In genomic region chr10:89837476-89837875, GRCm38 (mm10) we compare ENCODE assay signal across 18 mouse cellular contexts. TPM values are rescaled to one million over a fixed set of nuclear protein-coding genes. Genes with fewer than 3 reads are reported as not detected.
DNase-seq lines count a peak whose midpoint lies in the region; ATAC-seq and TF ChIP-seq lines count a peak whose summit lies in the region.
"Had no signal": no experiment of that assay in that cellular context is flagged by ENCODE, and none has a peak within 500 bp of the region (broad histone marks: within the 10 kb centered on the region; RNA-seq: fewer than 3 reads in every experiment).

No protein-coding gene starts in this region.

- TF ChIP-seq CTCF in forebrain, postnatal 0 days (IDR thresholded peaks at IDR 0.05; ENCODE audit: low read depth): peak; percentile 44
- no peak for TF ChIP-seq CTCF in liver, adult 2 months (IDR thresholded peaks at IDR 0.05; ENCODE audit: low read depth, low read length)
- peak in 1 of 2 experiments; percentile 52; a peak in 2 of 4 replicates for TF ChIP-seq CTCF in CH12.LX (conservative IDR thresholded peaks at IDR 0.05 in 1 of 2, IDR thresholded peaks at IDR 0.05 in 1 of 2; ENCODE audit: low read depth in 2 of 2, low read length in 2 of 2)

- H3K4me3 ChIP-seq in forebrain, postnatal 0 days (ENCODE audit: low read depth, low read length): no peak overlapping the region
- H3K4me3 ChIP-seq in forebrain, embryonic 12.5 days (replicated peaks): no peak overlapping the region
- H3K4me3 ChIP-seq in liver, adult 2 months (ENCODE audit: insufficient read depth, low read depth, low read length): no peak overlapping the region
- H3K4me3 ChIP-seq in liver, embryonic 11.5 days (ENCODE audit: low read depth, low read length): no peak overlapping the region
- no peak overlapping the region for H3K4me3 ChIP-seq in CH12.LX (replicated peaks in 1 of 3; ENCODE audit: low read depth in 2 of 3, low read length in 2 of 3, poor library complexity in 1 of 3)
- H3K4me3 ChIP-seq: layer of hippocampus, adult 2 months; limb, embryonic 13.5 days; myocyte; stomach, embryonic 15.5 days had no signal

- no peaks in the 10 kb centered on the region for H3K4me1 ChIP-seq in forebrain, postnatal 0 days (ENCODE audit: insufficient read depth)
- no peaks in the 10 kb centered on the region for H3K4me1 ChIP-seq in forebrain, embryonic 12.5 days
- peaks cover 4% of the 10 kb centered on the region for H3K4me1 ChIP-seq in liver, adult 2 months (ENCODE audit: control insufficient read depth, insufficient read depth, low read length)
- no peaks in the 10 kb centered on the region for H3K4me1 ChIP-seq in liver, embryonic 11.5 days (replicated peaks; ENCODE audit: control insufficient read depth, insufficient read depth, low read length)
- no peaks in the 10 kb centered on the region for H3K4me1 ChIP-seq in CH12.LX (ENCODE audit: control insufficient read depth in 1 of 2, insufficient read depth in 2 of 2)
- H3K4me1 ChIP-seq: limb, embryonic 13.5 days; stomach, embryonic 15.5 days had no signal

- no peaks in the 10 kb centered on the region for H3K9me3 ChIP-seq in forebrain, postnatal 0 days (ENCODE audit: low read length)
- H3K9me3 ChIP-seq in forebrain, embryonic 12.5 days: no peaks in the 10 kb centered on the region
- no peaks in the 10 kb centered on the region for H3K9me3 ChIP-seq in liver, embryonic 11.5 days (ENCODE audit: control insufficient read depth, low read length)
- H3K9me3 ChIP-seq in CH12.LX (replicated peaks; ENCODE audit: low read length): no peaks in the 10 kb centered on the region
- H3K9me3 ChIP-seq: G1E; limb, embryonic 13.5 days; stomach, embryonic 15.5 days had no signal

- DNase-seq in forebrain, postnatal 0 days: no peak
- peak; percentile 54 for DNase-seq in liver, adult 2 months (ENCODE audit: extremely low read depth, low read depth, low spot score)
- DNase-seq in liver, embryonic 11.5 days (ENCODE audit: low spot score): no peak
- DNase-seq in CH12.LX (ENCODE audit: extremely low read depth) (peak; percentile 34), ZHBTc4 (ENCODE audit: low read depth, low spot score) (peak; percentile 29)
- no peak for DNase-seq in urinary bladder, postnatal 4 days (ENCODE audit: low spot score in 2 of 2)
- no peak for DNase-seq in adrenal gland, adult 18-20 months (ENCODE audit: low spot score in 2 of 2)
- DNase-seq: adrenal gland, postnatal 25 days; cerebellum, adult 9-11 months; gastrocnemius, postnatal 10 days; heart, postnatal 14 days; lung, postnatal 14 days had no signal

- dilution Hi-C loops in CH12.LX (cut with MboI; ENCODE audit: extremely low pct_ligation_motif_present, extremely low pct_unique_long_range_greater_than_20kb, low sequenced_read_pairs): no loop called here

- in situ Hi-C loops in CH12.LX (cut with MboI; ENCODE audit: low pct_ligation_motif_present, low pct_unique_long_range_greater_than_20kb, low sequenced_read_pairs): no loop called here

- no peaks in the 10 kb centered on the region for H3K79me2 ChIP-seq in liver, adult 2 months (ENCODE audit: control insufficient read depth, insufficient read depth, low read length)
- H3K79me2 ChIP-seq in CH12.LX (replicated peaks; ENCODE audit: control insufficient read depth, extremely low read depth, insufficient read depth, poor library complexity, severe bottlenecking): no peaks in the 10 kb centered on the region

- no peak for ATAC-seq in forebrain, postnatal 0 days
- no peak for ATAC-seq in forebrain, embryonic 12.5 days (ENCODE audit: low FRiP score)
- ATAC-seq in liver, embryonic 11.5 days (replicated peaks; ENCODE audit: low FRiP score): no peak

- TF ChIP-seq POLR2A in liver, adult 2 months (IDR thresholded peaks at IDR 0.05; ENCODE audit: extremely low read depth, insufficient read depth, low read length): no peak
- TF ChIP-seq POLR2A in CH12.LX (IDR thresholded peaks at IDR 0.05; ENCODE audit: low read depth, low read length): no peak

- TF ChIP-seq EP300 in CH12.LX (IDR thresholded peaks at IDR 0.05; ENCODE audit: low read length): no peak

- no peaks in the 10 kb centered on the region for H3K36me3 ChIP-seq in forebrain, postnatal 0 days (ENCODE audit: insufficient read depth)
- no peaks in the 10 kb centered on the region for H3K36me3 ChIP-seq in forebrain, embryonic 12.5 days (replicated peaks)
- no peaks in the 10 kb centered on the region for H3K36me3 ChIP-seq in liver, adult 2 months (ENCODE audit: control insufficient read depth, insufficient read depth, low read length)
- no peaks in the 10 kb centered on the region for H3K36me3 ChIP-seq in liver, embryonic 11.5 days (ENCODE audit: control insufficient read depth, insufficient read depth, low read length)
- no peaks in the 10 kb centered on the region for H3K36me3 ChIP-seq in CH12.LX (replicated peaks in 1 of 2; ENCODE audit: control insufficient read depth in 1 of 2, insufficient read depth in 1 of 2, low read length in 1 of 2)
- H3K36me3 ChIP-seq: G1E; limb, embryonic 13.5 days; stomach, embryonic 15.5 days had no signal

- no peak overlapping the region for H3K27ac ChIP-seq in forebrain, postnatal 0 days (ENCODE audit: low read depth, low read length)
- no peak overlapping the region for H3K27ac ChIP-seq in forebrain, embryonic 12.5 days
- no peak overlapping the region for H3K27ac ChIP-seq in liver, adult 2 months (replicated peaks; ENCODE audit: insufficient read depth, low read depth, low read length)
- no peak overlapping the region for H3K27ac ChIP-seq in liver, embryonic 11.5 days (ENCODE audit: low read depth, low read length)
- H3K27ac ChIP-seq in CH12.LX (ENCODE audit: insufficient read depth, low read depth): no peak overlapping the region
- H3K27ac ChIP-seq: layer of hippocampus, adult 2 months; limb, embryonic 13.5 days; stomach, embryonic 15.5 days had no signal

- H3K9ac ChIP-seq in forebrain, postnatal 0 days: no peak overlapping the region
- H3K9ac ChIP-seq in forebrain, embryonic 12.5 days: no peak overlapping the region
- H3K9ac ChIP-seq in liver, adult 2 months (ENCODE audit: low read depth, low read length): no peak overlapping the region
- no peak overlapping the region for H3K9ac ChIP-seq in liver, embryonic 11.5 days (ENCODE audit: low read depth, low read length)
- no peak overlapping the region for H3K9ac ChIP-seq in CH12.LX (ENCODE audit: insufficient read depth, low read depth)
- H3K9ac ChIP-seq: limb, embryonic 13.5 days; stomach, embryonic 15.5 days had no signal

- H3K27me3 ChIP-seq in forebrain, postnatal 0 days (ENCODE audit: insufficient read depth, low read length): no peaks in the 10 kb centered on the region
- H3K27me3 ChIP-seq in forebrain, embryonic 12.5 days: no peaks in the 10 kb centered on the region
- H3K27me3 ChIP-seq in liver, adult 2 months (ENCODE audit: control insufficient read depth, insufficient read depth, low read length): no peaks in the 10 kb centered on the region
- H3K27me3 ChIP-seq in liver, embryonic 11.5 days (replicated peaks; ENCODE audit: control insufficient read depth, insufficient read depth, low read length): no peaks in the 10 kb centered on the region
- H3K27me3 ChIP-seq in CH12.LX (replicated peaks): no peaks in the 10 kb centered on the region
- H3K27me3 ChIP-seq: limb, embryonic 13.5 days; stomach, embryonic 15.5 days had no signal

- no peak; the same call in 1 of the 2 replicates for TF ChIP-seq RAD21 in CH12.LX (IDR thresholded peaks at IDR 0.05; ENCODE audit: low read depth, low read length)

- WGBS in forebrain, postnatal 0 days: 47% methylated on average over 3 of the region's 3 CpGs
- WGBS in forebrain, embryonic 12.5 days: 51% methylated on average over 3 of the region's 3 CpGs
- 43% methylated on average over 3 of the region's 3 CpGs for WGBS in liver, adult 2 months
- 40% methylated on average over 3 of the region's 3 CpGs for WGBS in liver, embryonic 11.5 days

- no peak overlapping the region for H3K4me2 ChIP-seq in forebrain, postnatal 0 days (ENCODE audit: low read depth)
- no peak overlapping the region for H3K4me2 ChIP-seq in forebrain, embryonic 12.5 days
- H3K4me2 ChIP-seq in liver, embryonic 11.5 days: no peak overlapping the region
- no peak overlapping the region for H3K4me2 ChIP-seq in CH12.LX (ENCODE audit: insufficient read depth, low read depth, poor library complexity, severe bottlenecking)
- H3K4me2 ChIP-seq: limb, embryonic 13.5 days; stomach, embryonic 15.5 days had no signal

TF ChIP-seq in CH12.LX, 34 proteins besides CTCF, POLR2A, EP300 and RAD21:
- no peak for TF ChIP-seq E2F4 (IDR thresholded peaks at IDR 0.05; ENCODE audit: insufficient replicate concordance, low read depth, low read length)
- TF ChIP-seq ETS1 (conservative IDR thresholded peaks at IDR 0.05; ENCODE audit: low read depth, low read length): no peak
- TF ChIP-seq HCFC1 (IDR thresholded peaks at IDR 0.05; ENCODE audit: low read depth, low read length): no peak
- 0 out of 2 replicates have a peak, but pooled peaks have one; percentile 19 for TF ChIP-seq IRF4 (IDR thresholded peaks at IDR 0.05; ENCODE audit: low read depth, low read length)
- peak; percentile 6; the same call in 1 of the 2 replicates for TF ChIP-seq SMC3 (IDR thresholded peaks at IDR 0.05; ENCODE audit: low read depth, low read length)

RNA-seq across cellular contexts. Expression of gene Anks1b, which starts 35.8 kb away (rescaled TPM):
- 133 and 145 TPM in 2 replicates for total RNA-seq in forebrain, postnatal 0 days (2014; rRNA removed)
- polyA plus RNA-seq in forebrain, postnatal 0 days (2015; fragmentation: Nextera tagmentation; extraction: Ambion mirVana): 81.5 and 120 TPM in 2 replicates
- 23.6 and 26.7 TPM in 2 replicates for polyA plus RNA-seq in forebrain, embryonic 12.5 days (2016; fragmentation: Nextera tagmentation; extraction: Ambion mirVana)
- under 0.01 TPM in 1 of 2 replicates, not detected in the other for total RNA-seq in liver, adult 2 months (2014; rRNA removed)
- polyA plus RNA-seq in liver, adult 2 months (2012; rRNA removed): not detected in 2 replicates
- polyA plus RNA-seq in liver, embryonic 11.5 days (2014; fragmentation: Nextera tagmentation; extraction: Ambion mirVana): 0.69 and 0.80 TPM in 2 replicates
- 0.17 TPM in 1 of 2 replicates, not detected in the other for total RNA-seq in CH12.LX (2012; rRNA removed)
- not detected in 2 replicates for total RNA-seq in CH12.LX (2014; rRNA removed)
- not detected in 2 replicates for polyA plus RNA-seq in CH12.LX (2012; ENCODE audit: insufficient read length, low read depth)
- total RNA-seq in adrenal gland, adult 18-20 months (2021): under 1 TPM; 0.30 to 0.99 TPM
- polyA plus RNA-seq: G1E had no signal

Comparison
In these comparisons a context has a peak if more than half of its experiments do, and no peak if none do; other contexts are left out.
1. DNase-seq: peak in liver, adult 2 months (single experiment), CH12.LX (single experiment) and ZHBTc4 (single experiment); none in forebrain, postnatal 0 days (single experiment), liver, embryonic 11.5 days (single experiment), urinary bladder, postnatal 4 days (0 of 2) and adrenal gland, adult 18-20 months (0 of 2).
2. RNA of gene Anks1b, which starts 35.8 kb away (polyA plus RNA-seq): 81.5 to 120 TPM in forebrain, postnatal 0 days and 23.6 to 26.7 TPM in forebrain, embryonic 12.5 days; 0.69 to 0.80 TPM in liver, embryonic 11.5 days, not detected in liver, adult 2 months and not detected in CH12.LX; every median in the first group is over 10 times any median in the second.